Mouse (Mus musculus): ENCODE data around the gene Sh2d3c. TPM values are rescaled to one million over a fixed set of nuclear protein-coding genes. Genes with fewer than 3 reads are reported as not detected.

Sh2d3c gene
- polyA plus RNA-seq, 1 experiment from 2014 or later: 39.1 TPM

DNA sequence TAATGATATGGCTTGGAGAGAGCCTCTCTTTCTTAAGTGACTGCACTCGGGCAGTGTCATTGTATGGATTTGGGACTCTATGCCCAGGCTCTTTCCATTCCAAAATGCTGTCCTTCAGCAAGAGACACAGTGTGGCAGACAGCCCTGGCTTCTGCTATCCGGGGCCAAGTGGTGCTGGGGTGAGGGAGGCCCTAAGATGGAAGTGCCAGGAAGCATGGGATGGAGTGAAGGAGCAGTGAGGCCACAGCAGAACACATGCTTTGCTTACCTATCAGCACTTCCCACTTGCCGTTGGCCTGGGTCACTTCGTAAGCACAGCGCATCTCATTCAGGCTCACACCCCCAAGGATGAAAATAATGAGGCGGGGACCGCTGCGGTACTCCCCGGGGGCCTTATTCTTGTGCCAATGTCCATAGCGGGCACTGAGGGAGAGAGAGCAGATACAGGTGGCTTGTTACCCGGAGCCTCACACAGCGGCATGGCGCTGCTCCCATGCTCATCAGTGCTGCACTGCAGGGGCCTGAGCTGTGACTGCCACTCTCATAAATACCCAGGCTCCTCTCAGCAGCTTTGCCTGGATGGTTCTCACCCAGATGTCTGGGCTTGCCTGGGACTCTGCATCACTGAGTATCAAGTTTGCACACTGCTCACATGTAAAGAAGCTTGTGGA is 75.0 kb downstream of the Sh2d3c start:
- no peaks in the 10 kb centered on the region for H3K27me3 ChIP-seq (ENCODE audit: insufficient read depth, poor library complexity, severe bottlenecking)
- no peaks in the 10 kb centered on the region for H3K9me3 ChIP-seq
- peaks cover 91% of the 10 kb centered on the region for H3K36me3 ChIP-seq
- no peak overlapping the region for H3K27ac ChIP-seq
- H3K4me1 ChIP-seq (replicated peaks): peaks cover 11% of the 10 kb centered on the region
- 89% methylated on average over 13 of the region's 13 CpGs for WGBS
- no peak overlapping the region for H3K4me3 ChIP-seq
- no peak for DNase-seq (ENCODE audit: low spot score)

DNA sequence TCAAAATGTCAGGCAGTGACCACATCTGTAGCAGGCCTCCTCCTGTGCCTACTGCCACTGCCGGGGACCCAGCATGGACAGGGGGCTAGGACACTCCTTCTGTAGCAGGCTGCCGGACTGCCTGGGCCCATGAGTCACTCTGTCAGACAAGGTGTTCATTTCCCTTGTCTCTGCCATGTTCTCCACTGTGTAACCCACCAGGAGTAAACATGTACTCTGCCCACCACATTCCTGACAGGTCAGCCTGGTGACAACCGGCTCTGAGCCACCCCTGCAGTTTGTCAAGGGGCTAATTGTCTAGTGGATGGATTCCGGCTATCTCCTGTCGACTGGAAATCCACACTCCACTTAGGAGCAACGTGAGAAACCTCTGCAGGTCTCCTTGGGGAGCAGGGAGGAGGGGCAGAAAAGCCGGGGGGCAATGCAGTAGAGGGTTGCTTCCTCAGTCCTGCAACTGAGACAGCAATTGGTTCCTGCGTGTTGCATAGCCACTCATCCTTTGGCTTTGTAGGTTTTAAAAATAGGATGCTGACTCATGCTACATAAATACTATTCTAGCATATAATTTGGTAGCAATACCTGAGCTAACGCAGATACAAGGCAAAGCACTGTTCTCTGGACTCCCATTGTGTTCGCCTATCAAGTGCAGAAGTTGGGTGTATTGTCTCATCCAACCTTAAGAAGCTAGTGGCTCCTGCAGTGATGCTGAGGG is 77.6 kb downstream of the Sh2d3c start:
- H3K4me3 ChIP-seq: no peak overlapping the region
- no peaks in the 10 kb centered on the region for H3K27me3 ChIP-seq (ENCODE audit: insufficient read depth, poor library complexity, severe bottlenecking)
- no peak for DNase-seq (ENCODE audit: low spot score)
- H3K36me3 ChIP-seq: peaks cover 99% of the 10 kb centered on the region
- peaks cover 11% of the 10 kb centered on the region for H3K4me1 ChIP-seq (replicated peaks)
- no peaks in the 10 kb centered on the region for H3K9me3 ChIP-seq
- 0 out of 2 replicates have a peak overlapping the region, but pooled peaks have one; percentile 31 for H3K27ac ChIP-seq
- 63% methylated on average over 10 of the region's 10 CpGs for WGBS

MicroRNAs encoded within 50 kb of the gene (microRNA counts, 519-probe panel; counts per million panel counts)
- 1,255 counts per million, percentile 77 among the panel's probes with 10 or more counts for microRNA mmu-miR-2861

Other genes starting within 250 kb of the Sh2d3c start
- gene Fam102a, start 185.7 kb upstream of the Sh2d3c start, polyA plus RNA-seq (2016; fragmentation: Nextera tagmentation; extraction: Ambion mirVana): 10.9 and 11.0 TPM in 2 replicates
- 116 and 131 TPM in 2 replicates for gene Dpm2, start 150.2 kb upstream of the Sh2d3c start, polyA plus RNA-seq (2016; fragmentation: Nextera tagmentation; extraction: Ambion mirVana)
- 1.6 and 2.5 TPM in 2 replicates for gene Pip5kl1, start 146.3 kb upstream of the Sh2d3c start, polyA plus RNA-seq (2016; fragmentation: Nextera tagmentation; extraction: Ambion mirVana)
- gene 9430097D07Rik, start 145.4 kb upstream of the Sh2d3c start, polyA plus RNA-seq (2016; fragmentation: Nextera tagmentation; extraction: Ambion mirVana): 0.11 and 0.39 TPM in 2 replicates
- gene St6galnac4, start 134.0 kb upstream of the Sh2d3c start, polyA plus RNA-seq (2016; fragmentation: Nextera tagmentation; extraction: Ambion mirVana): 19.8 and 21.0 TPM in 2 replicates
- gene St6galnac6, start 121.3 kb upstream of the Sh2d3c start, polyA plus RNA-seq (2016; fragmentation: Nextera tagmentation; extraction: Ambion mirVana): 12.7 and 14.1 TPM in 2 replicates
- 26.9 and 37.6 TPM in 2 replicates for gene Ak1, start 99.3 kb upstream of the Sh2d3c start, polyA plus RNA-seq (2016; fragmentation: Nextera tagmentation; extraction: Ambion mirVana)
- gene Eng, start 74.5 kb upstream of the Sh2d3c start, polyA plus RNA-seq (2016; fragmentation: Nextera tagmentation; extraction: Ambion mirVana): 28.8 and 35.8 TPM in 2 replicates
- 25.9 and 29.5 TPM in 2 replicates for gene Fpgs, start 16.9 kb upstream of the Sh2d3c start, polyA plus RNA-seq (2016; fragmentation: Nextera tagmentation; extraction: Ambion mirVana)
- 121 and 125 TPM in 2 replicates for gene Cdk9, start 8.0 kb upstream of the Sh2d3c start, polyA plus RNA-seq (2016; fragmentation: Nextera tagmentation; extraction: Ambion mirVana)
- 1.3 and 1.7 TPM in 2 replicates for gene 6330409D20Rik, start 20.0 kb downstream of the Sh2d3c start, polyA plus RNA-seq (2016; fragmentation: Nextera tagmentation; extraction: Ambion mirVana)
- gene Tor2a, start 36.2 kb downstream of the Sh2d3c start, polyA plus RNA-seq (2016; fragmentation: Nextera tagmentation; extraction: Ambion mirVana): 56.9 and 61.6 TPM in 2 replicates
- gene Ttc16, start 54.6 kb downstream of the Sh2d3c start, polyA plus RNA-seq (2016; fragmentation: Nextera tagmentation; extraction: Ambion mirVana): 0.31 and 0.73 TPM in 2 replicates
- gene Ptrh1, start 54.7 kb downstream of the Sh2d3c start, polyA plus RNA-seq (2016; fragmentation: Nextera tagmentation; extraction: Ambion mirVana): 5.7 and 7.2 TPM in 2 replicates
- 1.1 and 1.2 TPM in 2 replicates for gene Cfap157, start 63.4 kb downstream of the Sh2d3c start, polyA plus RNA-seq (2016; fragmentation: Nextera tagmentation; extraction: Ambion mirVana)
- gene Stxbp1, start 126.2 kb downstream of the Sh2d3c start, polyA plus RNA-seq (2016; fragmentation: Nextera tagmentation; extraction: Ambion mirVana): 40.1 and 63.3 TPM in 2 replicates
- gene Fam129b, start 155.1 kb downstream of the Sh2d3c start, polyA plus RNA-seq (2016; fragmentation: Nextera tagmentation; extraction: Ambion mirVana): 34.3 and 36.1 TPM in 2 replicates
- 131 and 166 TPM in 2 replicates for gene Rpl12, start 240.5 kb downstream of the Sh2d3c start, polyA plus RNA-seq (2016; fragmentation: Nextera tagmentation; extraction: Ambion mirVana)
- gene Lrsam1, start 240.6 kb downstream of the Sh2d3c start, polyA plus RNA-seq (2016; fragmentation: Nextera tagmentation; extraction: Ambion mirVana): 11.5 TPM in 2 replicates

All from hindbrain, embryonic 10.5 days (tissue).